Mouse (Mus musculus): Measurements from ENCODE around the gene Ighmbp2. TPM values are rescaled to one million over a fixed set of nuclear protein-coding genes. Genes with fewer than 3 reads are reported as not detected.

The Ighmbp2 gene
- polyA plus RNA-seq, 1 experiment = 7.2 TPM

- no peak for TF ChIP-seq FLI1 (IDR thresholded peaks at IDR 0.05; ENCODE audit: low read length)
- no peak overlapping the region for H3K4me3 ChIP-seq (replicated peaks)
- peaks cover 61% of the 10 kb centered on the region for H3K36me3 ChIP-seq (replicated peaks; ENCODE audit: low read length)
- H3K4me1 ChIP-seq = peaks cover 30% of the 10 kb centered on the region
- no peaks in the 10 kb centered on the region for H3K27me3 ChIP-seq (replicated peaks)
- H3K9me3 ChIP-seq = no peaks in the 10 kb centered on the region
Measured at GRCm38 (mm10) chr19:3292028-3292427, 9.2 kb upstream of the Ighmbp2 start.

DNA sequence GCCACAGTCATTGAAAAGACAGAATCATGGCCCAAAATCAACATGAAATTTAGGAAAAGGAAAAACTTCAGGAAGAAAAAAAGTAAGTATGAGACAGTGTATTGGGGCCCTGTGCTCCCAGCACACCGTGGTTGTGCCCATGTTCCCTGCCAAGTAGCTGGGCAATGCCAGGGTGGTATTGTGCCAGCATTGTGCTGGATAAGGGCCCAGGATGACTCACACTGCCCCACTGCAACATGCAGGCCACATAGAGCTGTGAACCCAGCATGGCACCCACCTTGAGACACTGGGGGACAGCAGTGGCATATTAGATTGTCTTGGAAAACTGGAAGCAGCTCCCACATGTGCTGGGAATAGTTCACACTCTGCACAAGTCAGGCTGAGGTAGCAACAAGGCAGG is 6.2 kb upstream of the Ighmbp2 start:
- H3K36me3 ChIP-seq (replicated peaks; ENCODE audit: low read length) = peaks cover 81% of the 10 kb centered on the region
- H3K9me3 ChIP-seq = no peaks in the 10 kb centered on the region
- H3K27me3 ChIP-seq (replicated peaks) = no peaks in the 10 kb centered on the region
- H3K4me1 ChIP-seq = peaks cover 24% of the 10 kb centered on the region
- H3K4me3 ChIP-seq (replicated peaks) = no peak overlapping the region
- TF ChIP-seq FLI1 (IDR thresholded peaks at IDR 0.05; ENCODE audit: low read length) (no peak), GATA1 (IDR thresholded peaks at IDR 0.05; ENCODE audit: borderline replicate concordance, low read length) (no peak)

- TF ChIP-seq FLI1 (IDR thresholded peaks at IDR 0.05; ENCODE audit: low read length) (no peak), GATA1 (IDR thresholded peaks at IDR 0.05; ENCODE audit: borderline replicate concordance, low read length) (no peak)
- H3K4me1 ChIP-seq = peaks cover 30% of the 10 kb centered on the region
- peaks cover 69% of the 10 kb centered on the region for H3K36me3 ChIP-seq (replicated peaks; ENCODE audit: low read length)
- H3K4me3 ChIP-seq (replicated peaks) = peak overlapping the region; percentile 96
- no peaks in the 10 kb centered on the region for H3K27me3 ChIP-seq (replicated peaks)
- H3K9me3 ChIP-seq = no peaks in the 10 kb centered on the region
Measured at GRCm38 (mm10) chr19:3281886-3282285, 931 bp downstream of the Ighmbp2 start.

DNA sequence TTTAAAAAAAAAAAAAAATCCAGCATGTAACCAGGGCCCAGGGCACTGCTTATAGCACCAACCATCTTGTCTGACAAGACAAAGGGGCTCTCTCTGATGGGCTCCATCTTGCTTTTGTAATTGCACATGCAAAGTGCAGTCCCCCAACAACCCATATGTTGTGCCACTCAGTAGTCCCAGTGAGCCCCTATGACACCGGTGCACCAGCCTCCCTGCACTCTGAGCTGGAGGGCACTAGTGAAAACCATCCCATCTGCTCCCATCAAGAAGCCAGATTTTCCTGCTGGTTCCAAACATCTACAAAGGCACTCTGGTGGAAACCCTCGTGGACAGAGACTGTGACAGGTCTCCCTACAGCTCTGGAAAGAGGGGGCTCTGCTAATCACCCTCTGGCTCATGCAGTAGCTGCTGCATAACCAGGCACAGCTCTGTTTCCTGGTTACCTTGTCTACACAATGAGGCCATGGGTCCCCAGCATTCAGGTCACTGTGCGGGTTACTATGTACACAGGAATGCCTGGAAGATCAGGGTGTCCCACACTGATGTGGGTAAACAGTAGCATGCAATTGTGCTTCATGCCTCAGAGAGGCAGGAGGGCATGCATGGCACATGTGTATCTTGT is 7.0 kb downstream of the Ighmbp2 start:
- Histone ChIP-seq H3K9me3 (no peaks in the 10 kb centered on the region), H3K4me3 (replicated peaks) (no peak overlapping the region), H3K27me3 (replicated peaks) (no peaks in the 10 kb centered on the region), H3K36me3 (replicated peaks; ENCODE audit: low read length) (peaks cover 97% of the 10 kb centered on the region), H3K4me1 (peaks cover 7% of the 10 kb centered on the region)
- no peak for TF ChIP-seq GATA1 (IDR thresholded peaks at IDR 0.05; ENCODE audit: borderline replicate concordance, low read length)
- no peak for TF ChIP-seq FLI1 (IDR thresholded peaks at IDR 0.05; ENCODE audit: low read length)

DNA sequence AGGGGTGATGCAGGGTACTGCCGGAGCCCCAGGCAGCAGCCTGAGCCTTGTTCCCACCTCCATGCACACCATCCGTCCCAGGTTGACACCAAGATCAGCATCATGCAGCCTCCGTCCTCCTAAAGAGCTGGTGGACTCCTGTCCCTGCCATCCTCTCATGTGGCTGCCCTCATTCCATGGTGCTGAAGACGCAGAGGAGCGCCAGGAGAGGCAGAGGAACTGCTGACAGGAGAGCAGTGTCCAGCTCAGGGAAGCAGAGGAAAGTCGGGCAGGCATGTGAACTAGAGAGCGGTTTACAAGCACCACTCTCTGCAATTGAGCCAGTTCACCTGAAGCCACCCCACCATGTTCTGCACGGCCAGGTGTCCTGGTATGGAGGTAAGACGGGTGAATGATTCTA is 9.5 kb downstream of the Ighmbp2 start:
- Histone ChIP-seq H3K36me3 (replicated peaks; ENCODE audit: low read length) (peaks cover 100% of the 10 kb centered on the region), H3K4me1 (no peaks in the 10 kb centered on the region), H3K27me3 (replicated peaks) (no peaks in the 10 kb centered on the region), H3K9me3 (no peaks in the 10 kb centered on the region), H3K4me3 (replicated peaks) (no peak overlapping the region)
- TF ChIP-seq GATA1 (IDR thresholded peaks at IDR 0.05; ENCODE audit: borderline replicate concordance, low read length) = no peak

DNA sequence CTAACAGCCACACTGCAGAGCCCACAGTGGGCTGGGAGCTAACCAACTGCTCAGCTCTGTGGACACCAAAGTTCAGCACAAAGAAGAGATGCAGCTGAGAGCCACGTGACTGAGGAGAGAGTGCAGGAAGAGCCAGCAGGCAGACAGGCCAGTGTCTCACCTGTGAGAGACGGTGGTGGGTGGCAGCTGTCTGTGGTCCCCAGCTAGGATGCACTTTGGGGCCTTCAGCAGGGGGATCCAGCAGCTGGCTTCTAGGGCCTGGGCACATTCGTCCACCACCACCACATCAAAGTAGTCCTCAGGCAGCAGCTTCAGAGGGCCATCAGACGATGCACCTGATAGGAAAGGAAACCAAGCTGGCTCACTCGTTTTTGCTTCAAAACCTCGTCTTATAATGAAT is 11.5 kb downstream of the Ighmbp2 start:
- H3K27me3 ChIP-seq (replicated peaks) = no peaks in the 10 kb centered on the region
- TF ChIP-seq GATA1 (IDR thresholded peaks at IDR 0.05; ENCODE audit: borderline replicate concordance, low read length) (no peak), FLI1 (IDR thresholded peaks at IDR 0.05; ENCODE audit: low read length) (no peak)
- no peak overlapping the region for H3K4me3 ChIP-seq (replicated peaks)
- peaks cover 5% of the 10 kb centered on the region; the same call in 1 of the 2 replicates for H3K4me1 ChIP-seq
- no peaks in the 10 kb centered on the region for H3K9me3 ChIP-seq
- peaks cover 98% of the 10 kb centered on the region for H3K36me3 ChIP-seq (replicated peaks; ENCODE audit: low read length)

GRCm38 (mm10) chr19:3269803-3270202 is 13.0 kb downstream of the Ighmbp2 start:
- no peak for TF ChIP-seq FLI1 (IDR thresholded peaks at IDR 0.05; ENCODE audit: low read length)
- TF ChIP-seq GATA1 (IDR thresholded peaks at IDR 0.05; ENCODE audit: borderline replicate concordance, low read length) = no peak
- Histone ChIP-seq H3K4me3 (replicated peaks) (no peak overlapping the region), H3K27me3 (replicated peaks) (no peaks in the 10 kb centered on the region), H3K4me1 (peaks cover 5% of the 10 kb centered on the region; the same call in 1 of the 2 replicates), H3K36me3 (replicated peaks; ENCODE audit: low read length) (peaks cover 98% of the 10 kb centered on the region), H3K9me3 (no peaks in the 10 kb centered on the region)

GRCm38 (mm10) chr19:3269279-3269678 is 13.5 kb downstream of the Ighmbp2 start:
- no peaks in the 10 kb centered on the region for H3K27me3 ChIP-seq (replicated peaks)
- H3K9me3 ChIP-seq = no peaks in the 10 kb centered on the region
- TF ChIP-seq FLI1 (IDR thresholded peaks at IDR 0.05; ENCODE audit: low read length) (no peak), GATA1 (IDR thresholded peaks at IDR 0.05; ENCODE audit: borderline replicate concordance, low read length) (no peak)
- peaks cover 5% of the 10 kb centered on the region; the same call in 1 of the 2 replicates for H3K4me1 ChIP-seq
- peaks cover 98% of the 10 kb centered on the region for H3K36me3 ChIP-seq (replicated peaks; ENCODE audit: low read length)
- H3K4me3 ChIP-seq (replicated peaks) = no peak overlapping the region

DNA sequence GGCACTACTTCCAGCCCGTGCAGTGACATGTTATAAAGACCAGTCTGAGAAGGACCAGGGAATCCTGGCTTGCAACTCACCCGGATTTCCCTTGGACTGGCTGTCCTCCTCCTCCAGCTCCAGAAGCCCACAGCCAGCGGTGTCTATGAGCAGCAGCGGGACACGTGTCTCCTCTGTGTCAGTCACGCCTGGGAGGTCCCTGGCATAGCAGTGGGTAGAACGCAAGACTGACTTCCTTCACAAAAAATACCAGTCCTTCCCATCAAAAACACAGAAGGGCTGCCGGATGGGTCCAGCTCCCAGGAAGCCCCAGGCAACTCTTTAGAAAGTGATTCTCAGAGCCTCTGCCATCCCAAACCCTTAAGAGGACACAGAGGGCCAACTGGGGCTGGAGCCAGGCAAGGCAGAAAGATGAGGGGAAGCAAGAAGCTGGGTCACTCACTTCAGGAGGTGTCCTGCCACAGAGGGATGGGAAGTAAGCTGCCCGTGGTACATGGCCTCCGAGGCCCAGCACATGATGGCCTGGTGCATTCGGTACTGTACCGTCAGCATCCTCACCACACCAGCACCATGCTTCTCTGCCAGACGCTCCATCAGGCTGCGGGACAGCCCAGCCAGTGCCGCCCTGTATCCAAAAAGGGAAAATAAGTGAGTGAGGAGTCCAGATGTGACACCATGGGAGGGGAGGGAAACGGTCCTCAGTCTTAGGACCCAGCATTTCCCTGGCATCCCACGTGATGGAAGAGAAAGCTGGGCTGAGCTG is 14.4 kb downstream of the Ighmbp2 start:
- H3K4me1 ChIP-seq = peaks cover 5% of the 10 kb centered on the region; the same call in 1 of the 2 replicates
- peaks cover 98% of the 10 kb centered on the region for H3K36me3 ChIP-seq (replicated peaks; ENCODE audit: low read length)
- H3K27me3 ChIP-seq (replicated peaks) = no peaks in the 10 kb centered on the region
- TF ChIP-seq GATA1 (IDR thresholded peaks at IDR 0.05; ENCODE audit: borderline replicate concordance, low read length) = no peak
- no peaks in the 10 kb centered on the region for H3K9me3 ChIP-seq
- peak overlapping the region; percentile 4 for H3K4me3 ChIP-seq (replicated peaks)

GRCm38 (mm10) chr19:3267340-3267739 is 15.5 kb downstream of the Ighmbp2 start:
- no peaks in the 10 kb centered on the region for H3K9me3 ChIP-seq
- no peak overlapping the region for H3K4me3 ChIP-seq (replicated peaks)
- TF ChIP-seq GATA1 (IDR thresholded peaks at IDR 0.05; ENCODE audit: borderline replicate concordance, low read length) = no peak
- no peak for TF ChIP-seq FLI1 (IDR thresholded peaks at IDR 0.05; ENCODE audit: low read length)
- H3K4me1 ChIP-seq = peaks cover 5% of the 10 kb centered on the region; the same call in 1 of the 2 replicates
- no peaks in the 10 kb centered on the region for H3K27me3 ChIP-seq (replicated peaks)
- peaks cover 98% of the 10 kb centered on the region for H3K36me3 ChIP-seq (replicated peaks; ENCODE audit: low read length)
